Mouse (Mus musculus) right cerebral cortex, adult 2 months (tissue): Measurements from ENCODE around the gene D630003M21Rik.

Source experiments
- DNase-seq, 2 experiments: peaks; one replicate each; pipeline ENCODE4 v3.0.0; 2021 to 2022; ENCODE audit warnings: low spot score in 2 of 2

D630003M21Rik gene

GRCm38 (mm10) chr2:158228670-158229502, at the start of gene D630003M21Rik:
TSS of gene D630003M21Rik (minus strand) at chr2:158229222.
- DNase-seq: no peak

GRCm38 (mm10) chr2:158276878-158277277, 47.9 kb upstream of the D630003M21Rik start:
- DNase-seq: no peak

- no peak for DNase-seq
Observed at GRCm38 (mm10) chr2:158276451-158276850, 47.4 kb upstream of the D630003M21Rik start.

DNA sequence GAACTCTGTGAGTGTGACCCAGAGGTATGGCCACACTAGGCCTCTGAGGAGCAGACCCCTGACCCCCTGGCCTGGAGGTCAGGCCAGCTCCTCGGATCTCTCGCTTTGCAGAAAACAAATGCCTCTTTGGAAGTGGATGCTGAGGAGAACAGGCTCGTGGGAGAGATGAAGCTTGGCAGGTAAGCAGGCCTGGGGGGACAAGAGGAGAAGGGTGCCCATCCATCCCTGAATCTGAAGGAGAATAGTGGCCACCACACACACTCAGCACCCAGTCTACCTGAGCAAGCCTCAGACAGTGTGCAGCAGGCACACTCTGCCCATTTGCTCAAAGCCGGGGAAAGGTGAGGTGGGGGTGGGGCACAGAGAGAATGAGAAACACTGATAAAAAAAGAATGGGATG, 46.8 kb upstream of the D630003M21Rik start:
- no peak for DNase-seq

DNA sequence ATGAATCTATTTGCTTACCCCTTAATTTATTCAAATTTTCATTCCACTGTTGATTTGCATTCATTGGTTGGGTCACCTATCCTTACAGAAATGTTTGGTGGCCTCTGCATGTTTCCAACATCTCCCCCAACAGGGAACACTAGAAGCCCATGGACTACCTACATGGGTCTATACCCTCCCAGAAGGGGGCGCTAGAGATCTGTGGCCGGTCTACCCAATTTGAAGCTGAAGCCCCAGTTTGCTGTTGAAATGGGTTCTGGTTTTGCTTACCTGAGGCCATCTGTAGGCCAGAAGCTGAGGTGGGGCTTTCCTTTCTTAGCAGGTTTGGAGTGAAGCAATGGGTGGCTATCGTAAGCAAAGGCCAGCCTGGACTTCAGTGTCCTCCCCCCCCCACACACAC, 46.3 kb upstream of the D630003M21Rik start:
- DNase-seq: no peak

- no peak for DNase-seq
Observed at GRCm38 (mm10) chr2:158273646-158274045, 44.6 kb upstream of the D630003M21Rik start.

GRCm38 (mm10) chr2:158270017-158270416, 41.0 kb upstream of the D630003M21Rik start:
- DNase-seq: no peak

DNA sequence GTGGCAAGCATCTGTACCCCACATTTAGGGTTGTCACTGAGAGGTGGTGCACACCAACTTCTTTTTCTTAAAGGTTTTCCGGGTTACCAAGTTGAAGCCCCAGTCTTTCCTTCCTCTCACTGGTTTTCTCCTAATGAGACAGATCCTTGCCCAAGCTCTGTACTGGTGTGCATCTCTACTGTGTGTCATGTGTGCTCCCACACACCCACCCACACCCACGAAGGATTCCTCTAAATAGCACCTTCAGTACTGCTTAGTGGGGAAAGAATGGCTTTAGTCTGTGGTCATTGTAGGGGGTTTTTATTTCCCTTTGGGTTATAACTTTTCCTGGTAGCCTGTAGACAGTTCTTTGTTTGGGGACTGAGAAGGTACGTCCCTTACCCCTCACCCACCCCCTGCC, 35.9 kb upstream of the D630003M21Rik start:
- peak; percentile 52 to 58 for DNase-seq

DNA sequence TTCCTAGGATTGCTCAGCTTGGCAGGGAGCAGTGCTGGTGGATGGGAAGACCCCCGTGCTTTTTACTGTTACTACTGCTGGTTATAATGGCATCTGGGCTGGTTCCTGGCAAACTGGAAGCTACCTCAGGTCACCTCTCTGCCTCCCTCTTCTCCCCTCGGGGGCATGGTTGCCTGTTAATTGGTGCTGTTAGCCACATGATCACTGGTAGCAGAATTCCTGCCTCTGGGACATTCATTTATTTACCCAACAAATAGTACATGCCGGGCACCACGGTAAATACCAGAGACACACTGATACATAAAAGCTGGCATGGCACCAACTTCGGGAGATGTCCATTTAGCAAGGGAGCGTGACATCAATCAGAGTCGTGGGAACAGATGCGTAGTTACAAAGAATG, 30.5 kb upstream of the D630003M21Rik start:
- DNase-seq: no peak

- peak; percentile 43 to 44 for DNase-seq
Observed at GRCm38 (mm10) chr2:158258781-158259180, 29.8 kb upstream of the D630003M21Rik start.

GRCm38 (mm10) chr2:158258005-158258418, 29.0 kb upstream of the D630003M21Rik start, which contains the start of gene Bpi:
TSS of gene Bpi (plus strand) at chr2:158258094.
- DNase-seq: no peak

GRCm38 (mm10) chr2:158256894-158257293, 27.9 kb upstream of the D630003M21Rik start:
- DNase-seq: no peak

- no peak for DNase-seq
Observed at GRCm38 (mm10) chr2:158253806-158254205, 24.8 kb upstream of the D630003M21Rik start.

- DNase-seq: no peak
Observed at GRCm38 (mm10) chr2:158250558-158250957, 21.5 kb upstream of the D630003M21Rik start.

DNA sequence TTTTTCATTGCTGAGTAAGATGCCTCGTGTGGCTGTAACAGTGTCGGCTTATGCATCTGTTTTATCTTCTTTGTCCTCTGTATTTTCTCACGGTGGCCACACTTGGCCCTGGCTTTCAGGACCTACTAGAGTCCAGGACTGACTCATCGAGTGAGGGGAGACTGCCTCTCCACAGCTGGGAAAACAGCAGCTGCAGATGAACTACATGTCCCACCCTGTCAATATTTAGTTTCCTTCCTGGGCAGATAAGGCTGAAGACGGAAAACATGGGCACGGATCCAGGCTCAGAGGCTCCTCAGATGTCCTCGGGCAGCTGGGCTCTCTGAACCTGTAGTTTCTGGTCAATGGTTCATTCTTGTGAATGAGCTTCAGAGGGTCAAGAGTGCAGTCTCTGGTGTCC, 19.3 kb upstream of the D630003M21Rik start:
- no peak for DNase-seq

DNA sequence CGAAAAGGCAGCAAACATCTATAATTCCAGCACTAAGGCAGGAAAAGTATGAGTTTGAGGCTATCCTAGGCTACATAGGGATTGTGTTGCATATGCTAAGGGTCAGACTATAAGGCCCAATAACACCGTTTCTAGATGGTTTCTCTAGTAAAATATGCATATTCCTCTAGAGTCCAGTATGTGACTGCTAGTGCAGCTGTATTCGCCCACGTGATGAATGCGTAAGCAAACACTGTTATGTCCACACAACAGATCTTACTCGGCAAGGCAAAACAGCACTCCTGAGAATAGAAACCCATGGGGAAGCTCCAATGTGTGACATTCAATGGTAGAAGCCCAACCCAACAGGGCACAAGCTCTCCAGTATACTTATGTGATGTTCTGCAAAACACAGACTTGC, 18.8 kb upstream of the D630003M21Rik start:
- no peak for DNase-seq

DNA sequence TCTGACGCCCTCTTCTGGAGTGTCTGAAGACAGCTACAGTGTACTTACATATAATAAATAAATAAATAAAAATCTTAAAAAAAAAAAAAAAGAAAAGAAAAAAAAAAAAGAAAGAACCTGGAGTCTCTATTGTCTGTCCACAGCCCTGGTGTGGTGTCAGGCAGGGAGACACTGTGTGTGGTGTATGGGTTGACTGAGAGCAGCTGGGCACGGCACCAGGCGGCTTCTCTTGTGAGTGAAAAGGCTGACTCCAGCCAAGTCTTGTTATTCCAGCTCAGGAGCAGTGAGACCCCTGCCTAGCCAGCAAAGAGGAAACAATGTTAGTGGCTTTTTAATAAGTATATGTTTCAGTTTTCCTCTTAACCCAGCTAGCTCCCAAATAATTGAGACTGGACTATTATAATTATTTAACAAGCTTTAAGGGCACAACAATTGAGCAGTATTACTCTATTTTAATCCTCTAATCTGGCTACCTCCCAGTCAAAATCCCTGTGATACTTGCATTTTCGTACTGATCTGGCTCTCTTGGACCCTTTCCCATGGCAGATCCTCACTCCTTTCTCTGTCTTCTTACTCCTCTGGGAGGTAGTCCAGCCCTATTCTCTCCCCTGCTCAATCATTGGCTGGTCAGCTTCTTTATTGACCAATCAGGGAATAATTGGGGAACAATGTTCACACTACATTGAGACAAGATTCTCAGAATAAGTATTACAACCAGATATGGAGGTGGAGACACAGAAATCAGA, 16.2 kb upstream of the D630003M21Rik start:
- DNase-seq: no peak

DNA sequence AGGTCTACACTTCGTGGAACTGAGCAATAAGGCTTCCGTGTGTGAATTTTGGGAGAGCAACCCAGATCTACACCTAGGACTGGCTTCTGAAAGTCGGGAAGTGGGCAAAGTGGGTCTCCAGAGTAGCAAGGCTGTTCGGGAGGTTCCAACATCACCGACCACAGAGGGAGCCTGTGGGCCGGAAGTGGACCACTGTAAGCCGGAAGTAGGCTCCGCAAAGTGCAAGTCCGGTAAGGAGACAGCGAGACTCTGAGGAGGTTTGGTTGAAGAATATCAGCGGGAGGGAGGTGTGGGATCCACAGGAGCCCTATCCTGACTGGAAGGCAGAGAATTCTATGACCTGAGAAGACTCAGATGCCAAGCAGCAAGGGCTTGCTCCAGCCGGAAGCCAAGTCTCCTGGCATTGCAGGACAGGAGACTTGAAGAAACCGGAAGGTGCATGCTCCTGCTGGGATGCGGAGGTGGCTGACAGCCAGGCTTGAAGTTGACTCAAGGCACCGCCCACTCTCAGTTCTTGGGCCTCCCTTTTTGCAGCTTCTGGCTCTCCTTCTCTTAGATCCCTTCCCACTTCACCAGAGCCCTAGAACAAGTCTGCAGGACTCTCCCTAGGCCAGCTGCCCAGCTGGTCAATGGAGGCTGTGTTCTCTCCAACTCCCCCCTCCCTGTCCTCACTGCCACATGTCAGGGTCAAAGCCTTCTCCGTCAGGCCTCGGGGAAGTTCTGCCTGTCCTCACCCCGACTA, 14.3 kb upstream of the D630003M21Rik start:
- DNase-seq: peak; percentile 56 to 71

DNA sequence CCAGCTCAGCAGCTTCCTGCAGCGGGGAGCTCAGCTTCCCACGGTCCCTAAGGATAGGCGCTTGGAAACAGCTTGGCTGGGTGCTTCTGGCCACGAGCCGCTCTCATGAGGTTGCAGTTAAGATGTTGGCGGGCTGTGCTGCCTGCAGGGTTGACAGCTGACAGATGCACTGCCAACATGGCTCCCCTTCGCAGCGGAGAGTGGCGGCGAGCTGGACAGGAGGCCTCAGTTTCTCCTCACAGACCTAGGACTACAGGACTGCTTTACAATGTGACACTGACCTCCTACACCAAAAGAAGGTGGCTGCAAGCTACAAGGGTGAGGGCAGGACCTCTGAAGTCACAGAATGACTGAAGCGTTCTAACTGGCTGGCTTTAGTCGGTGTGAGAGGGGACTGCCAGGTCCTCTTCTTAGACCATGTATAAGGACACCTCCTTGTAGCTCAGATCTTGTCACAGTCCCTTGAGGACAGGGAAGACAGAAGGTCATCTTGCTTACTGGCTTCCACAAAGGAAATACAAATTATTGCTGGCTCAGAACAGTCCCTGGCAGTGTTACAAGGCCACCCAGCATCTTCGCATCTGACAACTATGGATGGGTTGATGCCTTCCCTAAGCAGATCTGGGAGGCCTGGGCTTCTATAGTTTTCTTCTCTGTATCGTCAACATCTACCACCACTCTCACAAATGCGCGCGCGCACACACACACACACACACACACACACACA, 13.3 kb upstream of the D630003M21Rik start:
- peak; percentile 50 to 58 for DNase-seq

GRCm38 (mm10) chr2:158241126-158241738, 12.2 kb upstream of the D630003M21Rik start:
- DNase-seq: no peak

DNA sequence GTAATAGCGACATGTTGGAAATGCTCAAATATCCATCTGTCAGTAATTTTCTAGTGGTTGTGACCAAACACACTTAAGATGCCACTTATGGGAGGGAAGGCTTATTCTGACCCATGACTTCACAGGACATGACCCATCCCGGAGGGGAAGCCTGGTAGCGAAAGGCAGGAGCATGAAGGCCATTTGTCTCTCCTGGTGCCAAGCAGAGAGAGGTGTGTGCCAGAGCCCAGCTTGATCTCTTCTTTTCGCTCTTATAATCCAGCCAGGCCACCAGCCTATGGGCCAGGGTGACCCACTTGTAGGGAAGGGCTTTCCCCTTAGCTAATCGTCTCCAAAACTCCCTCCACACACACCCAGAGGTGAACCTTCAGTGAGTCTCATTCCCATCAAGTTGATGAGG, 9.1 kb upstream of the D630003M21Rik start:
- DNase-seq: no peak
